Mouse (Mus musculus) B cell, adult (primary cell): ENCODE results near the gene Olfr1082. TPM values are rescaled to one million over a fixed set of nuclear protein-coding genes. Genes with fewer than 3 reads are reported as not detected.

Experiments
- total RNA-seq: library from RNA; stranded (reverse); gene quantifications from 4 replicates; pipeline ENCODE4 v1.2.4, GENCODE M21; 2023; ENCODE audit not compliant: inconsistent age

The Olfr1082 gene
- not detected in 4 replicates for total RNA-seq

DNA sequence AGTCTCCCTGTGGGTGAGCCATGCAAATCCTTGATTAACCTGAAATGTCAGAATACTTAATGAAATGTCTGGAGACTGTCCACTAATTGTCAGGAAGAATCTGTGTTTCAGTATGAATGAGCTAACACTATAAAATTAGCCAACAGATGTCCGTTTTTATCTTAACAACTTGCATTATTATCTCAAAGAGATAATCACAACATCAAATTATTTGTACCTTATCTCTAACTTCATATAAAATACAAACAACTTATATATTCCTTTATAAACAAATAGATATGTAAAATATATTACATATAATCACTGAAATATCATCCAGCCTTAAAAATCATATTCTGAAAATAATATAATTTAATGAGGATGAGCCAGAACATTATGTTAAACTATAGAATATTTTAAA, at the start of gene Olfr1082:
Olfr1082 (minus strand) TSS at position 101 of the 400 bp plus-strand sequence.

DNA sequence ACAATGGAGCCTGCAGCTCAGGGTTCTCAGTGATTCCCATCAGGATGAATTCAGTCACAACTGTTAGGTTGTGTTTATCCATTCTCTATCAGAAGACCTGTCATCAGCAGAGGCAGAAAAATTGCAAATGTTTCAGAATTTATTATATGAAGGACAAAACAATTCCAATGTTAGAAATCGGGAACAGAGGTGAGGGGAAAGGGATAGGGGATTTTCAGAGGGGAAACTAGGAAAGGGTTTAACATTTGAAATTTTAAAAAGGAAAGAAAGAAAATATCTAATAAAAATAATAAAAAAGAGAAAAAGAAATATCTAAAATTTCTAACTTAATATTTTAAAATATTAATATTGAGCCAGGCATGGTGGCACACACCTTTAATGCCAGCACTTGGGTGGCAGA, 40.9 kb upstream of the Olfr1082 start, which contains the start of gene Olfr1084:
Olfr1084 (minus strand) TSS at position 101 of the 400 bp plus-strand sequence.

DNA sequence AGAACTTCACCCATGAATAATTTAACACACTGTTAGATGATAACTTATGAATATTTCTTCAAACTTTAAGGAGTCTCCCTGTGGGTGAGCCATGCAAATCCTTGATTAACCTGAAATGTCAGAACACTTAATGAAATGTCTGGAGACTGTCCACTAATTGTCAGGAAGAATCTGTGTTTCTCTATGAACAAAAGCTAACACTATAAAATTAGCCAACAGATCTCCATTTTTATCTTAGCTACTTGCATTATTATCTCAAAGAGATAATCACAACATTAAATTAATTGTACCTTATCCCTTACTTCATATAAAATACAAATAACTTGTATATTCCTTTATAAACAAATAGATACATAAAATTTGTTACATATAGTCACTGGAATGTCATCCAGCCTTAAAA, 40.6 kb downstream of the Olfr1082 start, which contains the start of gene Olfr1080:
Olfr1080 (minus strand) TSS at position 101 of the 400 bp plus-strand sequence.

Other genes starting within 250 kb of the Olfr1082 start
- not detected in 4 replicates for gene Olfr1055, start 248.7 kb downstream of the Olfr1082 start, total RNA-seq
- gene Olfr1056, start 236.5 kb downstream of the Olfr1082 start, total RNA-seq, result not detected in 4 replicates
- not detected in 4 replicates for gene Olfr1057, start 220.6 kb downstream of the Olfr1082 start, total RNA-seq
- gene Olfr1058, start 210.4 kb downstream of the Olfr1082 start, total RNA-seq, result not detected in 4 replicates
- not detected in 4 replicates for gene Olfr1061, start 184.9 kb downstream of the Olfr1082 start, total RNA-seq
- not detected in 4 replicates for gene Olfr1062, start 172.2 kb downstream of the Olfr1082 start, total RNA-seq
- not detected in 4 replicates for gene Olfr1065, start 148.4 kb downstream of the Olfr1082 start, total RNA-seq
- gene Olfr1066, start 142.7 kb downstream of the Olfr1082 start, total RNA-seq, result not detected in 4 replicates
- not detected in 4 replicates for gene Olfr228, start 111.6 kb downstream of the Olfr1082 start, total RNA-seq
- not detected in 4 replicates for gene Olfr1076, start 90.5 kb downstream of the Olfr1082 start, total RNA-seq
- not detected in 4 replicates for gene Olfr1079, start 56.5 kb downstream of the Olfr1082 start, total RNA-seq
- gene Olfr1080, start 40.7 kb downstream of the Olfr1082 start, total RNA-seq, result not detected in 4 replicates
- gene Olfr1084, start 40.8 kb upstream of the Olfr1082 start, total RNA-seq, result not detected in 4 replicates
- gene Olfr1085, start 63.1 kb upstream of the Olfr1082 start, total RNA-seq, result not detected in 4 replicates
- not detected in 4 replicates for gene Olfr1086, start 81.1 kb upstream of the Olfr1082 start, total RNA-seq
- not detected in 4 replicates for gene Olfr1087, start 99.4 kb upstream of the Olfr1082 start, total RNA-seq
- not detected in 4 replicates for gene Olfr1089, start 134.7 kb upstream of the Olfr1082 start, total RNA-seq
- gene Olfr1090, start 160.0 kb upstream of the Olfr1082 start, total RNA-seq, result not detected in 4 replicates
- not detected in 4 replicates for gene Olfr1093, start 183.5 kb upstream of the Olfr1082 start, total RNA-seq
- not detected in 4 replicates for gene Olfr141, start 211.1 kb upstream of the Olfr1082 start, total RNA-seq
- gene Olfr1094, start 225.7 kb upstream of the Olfr1082 start, total RNA-seq, result not detected in 4 replicates